Mouse (Mus musculus): ENCODE measurements around the gene Rhov. TPM values are rescaled to one million over a fixed set of nuclear protein-coding genes. Genes with fewer than 3 reads are reported as not detected.

The Rhov gene
- polyA plus RNA-seq, 1 experiment from 2014 or later, result 16.7 TPM

DNA sequence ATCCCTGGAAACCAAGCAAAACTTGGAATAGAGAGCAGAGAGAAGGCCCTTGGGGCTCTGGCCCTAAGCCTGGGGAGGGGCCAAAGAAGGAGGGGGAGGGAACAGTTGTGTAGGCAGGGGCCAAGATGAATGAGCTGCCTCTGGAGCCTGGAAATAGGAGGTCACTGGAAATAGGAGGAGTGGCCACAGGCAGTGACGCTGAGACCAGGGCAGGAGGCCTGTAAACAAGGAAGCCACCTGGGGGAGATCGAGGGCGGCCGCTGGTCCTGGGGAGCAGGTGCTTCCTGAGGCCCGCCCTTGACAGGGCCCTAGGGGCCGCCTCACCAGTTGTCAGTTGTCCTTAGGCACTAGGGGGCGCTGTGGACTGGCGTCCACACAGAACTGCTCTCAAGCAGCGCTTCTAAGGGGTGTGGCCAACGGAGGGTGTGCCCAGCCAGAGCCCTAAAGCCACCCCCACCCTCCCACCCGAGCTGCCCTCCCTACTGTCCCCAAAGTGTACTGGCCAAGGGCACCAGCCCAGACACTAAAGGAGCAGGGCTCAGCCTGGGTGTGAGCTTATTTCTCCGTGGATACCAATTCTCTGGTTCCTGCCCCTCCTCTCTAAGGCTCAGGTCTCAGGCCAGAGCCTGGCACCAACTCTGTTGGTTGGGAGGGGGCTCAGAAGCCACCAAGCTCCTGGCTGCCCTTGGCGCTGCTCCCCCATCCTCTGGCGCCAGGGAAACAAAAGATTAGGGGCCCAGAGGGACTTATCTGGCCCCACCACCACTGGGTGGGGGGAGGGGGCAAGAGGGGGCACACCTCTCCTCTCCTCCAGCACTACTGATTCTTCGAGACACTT lies 29.1 kb upstream of the Rhov start:
- H3K9ac ChIP-seq, result peak overlapping the region; percentile 49; the same call in 1 of the 2 replicates
- H3K36me3 ChIP-seq, result peaks cover 47% of the 10 kb centered on the region
- peak; percentile 63 for ATAC-seq (ENCODE audit: insufficient number of reproducible peaks, insufficient read depth, low FRiP score, low TSS enrichment, low read depth)
- WGBS, result 6% methylated on average over 15 of the region's 15 CpGs
- peak overlapping the region; percentile 37 for H3K4me2 ChIP-seq
- peaks cover 35% of the 10 kb centered on the region for H3K4me1 ChIP-seq
- no peaks in the 10 kb centered on the region for H3K27me3 ChIP-seq
- H3K9me3 ChIP-seq, result no peaks in the 10 kb centered on the region
- H3K4me3 ChIP-seq, result no peak overlapping the region
- 0 out of 2 replicates have a peak overlapping the region, but pooled peaks have one; percentile 16 for H3K27ac ChIP-seq

DNA sequence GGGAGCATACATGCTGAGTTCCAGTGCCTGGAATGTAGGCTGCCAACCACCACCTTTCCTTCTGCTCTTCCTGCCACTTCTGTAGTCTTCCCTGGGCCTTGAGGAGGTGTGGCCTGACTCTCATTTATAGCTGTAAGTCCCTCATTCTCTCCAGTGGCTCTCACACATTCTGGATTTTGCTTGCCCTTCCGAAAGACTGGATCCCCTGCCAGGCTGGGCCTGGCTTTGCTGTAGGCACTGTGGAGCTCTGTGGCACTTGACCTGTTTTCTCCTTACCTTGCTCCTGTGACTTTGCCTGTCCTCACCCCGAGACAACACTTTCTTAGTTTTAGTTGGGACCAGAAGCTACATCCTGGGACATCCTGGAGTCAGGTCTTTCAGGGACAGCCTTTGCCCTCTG lies 27.8 kb upstream of the Rhov start:
- Histone ChIP-seq H3K9ac (no peak overlapping the region), H3K36me3 (peaks cover 60% of the 10 kb centered on the region), H3K4me2 (no peak overlapping the region), H3K4me1 (peaks cover 27% of the 10 kb centered on the region), H3K27ac (no peak overlapping the region), H3K9me3 (no peaks in the 10 kb centered on the region), H3K4me3 (no peak overlapping the region), H3K27me3 (no peaks in the 10 kb centered on the region)
- WGBS, result 80% methylated on average over 2 of the region's 2 CpGs
- no peak for ATAC-seq (ENCODE audit: insufficient number of reproducible peaks, insufficient read depth, low FRiP score, low TSS enrichment, low read depth)

DNA sequence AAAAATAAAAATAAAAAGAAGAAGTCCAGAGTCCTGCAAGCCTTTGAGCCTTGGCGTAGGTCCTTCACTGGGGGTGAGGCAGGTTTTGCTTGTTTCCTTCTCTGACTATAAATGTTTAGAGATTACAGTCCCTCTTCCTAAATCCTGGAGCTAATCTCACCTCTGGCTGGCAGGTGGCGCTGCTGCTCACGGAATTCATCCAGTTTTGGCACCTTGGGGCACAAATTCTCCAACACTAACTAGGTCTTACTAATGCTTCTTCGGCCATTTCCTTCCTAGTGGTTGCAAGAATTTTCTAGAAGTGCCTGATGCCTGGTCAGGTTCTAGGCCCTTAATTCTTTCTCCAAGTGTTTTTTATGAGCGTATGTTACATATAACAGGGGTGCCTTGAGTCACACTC lies 27.3 kb upstream of the Rhov start:
- Histone ChIP-seq H3K9me3 (no peaks in the 10 kb centered on the region), H3K27me3 (no peaks in the 10 kb centered on the region), H3K4me2 (no peak overlapping the region), H3K4me3 (no peak overlapping the region), H3K4me1 (peaks cover 24% of the 10 kb centered on the region), H3K27ac (no peak overlapping the region), H3K9ac (no peak overlapping the region), H3K36me3 (peaks cover 65% of the 10 kb centered on the region)
- 47% methylated on average over 5 of the region's 5 CpGs for WGBS
- ATAC-seq (ENCODE audit: insufficient number of reproducible peaks, insufficient read depth, low FRiP score, low TSS enrichment, low read depth), result no peak

DNA sequence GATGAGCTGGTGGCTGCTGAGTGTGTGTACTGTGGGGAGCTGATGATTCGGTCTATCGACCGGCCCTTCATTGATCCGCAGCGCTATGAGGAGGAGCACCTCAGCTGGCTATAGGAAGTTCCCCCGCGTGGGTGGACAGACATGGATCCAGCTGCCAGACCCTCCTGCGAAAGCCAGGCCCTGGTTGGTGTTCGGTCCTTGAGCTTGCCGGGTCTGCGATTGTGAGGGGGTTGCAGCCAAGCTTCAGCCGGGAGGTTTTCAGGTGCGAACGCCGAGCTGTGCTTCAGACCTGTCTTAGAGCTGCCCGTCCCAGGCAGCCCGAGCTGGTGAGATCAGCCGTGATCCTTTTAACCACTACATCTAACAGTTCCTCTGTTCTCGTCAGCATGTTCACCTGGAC lies 26.4 kb upstream of the Rhov start:
- ATAC-seq (ENCODE audit: insufficient number of reproducible peaks, insufficient read depth, low FRiP score, low TSS enrichment, low read depth), result no peak
- Histone ChIP-seq H3K4me1 (peaks cover 17% of the 10 kb centered on the region), H3K9me3 (no peaks in the 10 kb centered on the region), H3K9ac (no peak overlapping the region), H3K27ac (no peak overlapping the region), H3K4me3 (no peak overlapping the region), H3K4me2 (no peak overlapping the region), H3K36me3 (peaks cover 74% of the 10 kb centered on the region), H3K27me3 (no peaks in the 10 kb centered on the region)
- 96% methylated on average over 19 of the region's 19 CpGs for WGBS

DNA sequence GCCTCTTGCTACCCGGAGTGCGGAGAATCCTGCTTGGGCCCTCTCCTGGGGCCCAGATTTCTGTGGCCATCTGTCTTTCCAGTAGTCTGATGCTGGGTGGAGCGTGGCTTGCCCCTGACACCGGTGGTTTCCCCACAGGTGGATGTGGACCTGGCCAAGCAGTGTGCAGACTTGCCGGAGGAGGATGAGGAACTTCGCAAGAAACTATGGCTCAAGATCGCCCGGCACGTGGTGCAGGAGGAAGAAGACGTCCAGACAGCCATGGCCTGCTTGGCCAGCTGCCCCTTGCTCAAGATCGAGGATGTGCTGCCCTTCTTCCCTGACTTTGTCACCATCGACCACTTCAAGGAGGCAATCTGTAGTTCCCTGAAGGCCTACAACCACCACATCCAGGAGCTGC lies 25.7 kb upstream of the Rhov start:
- 93% methylated on average over 12 of the region's 12 CpGs for WGBS
- H3K4me2 ChIP-seq, result no peak overlapping the region
- no peak overlapping the region for H3K9ac ChIP-seq
- H3K4me1 ChIP-seq, result peaks cover 17% of the 10 kb centered on the region
- no peaks in the 10 kb centered on the region for H3K9me3 ChIP-seq
- no peak for ATAC-seq (ENCODE audit: insufficient number of reproducible peaks, insufficient read depth, low FRiP score, low TSS enrichment, low read depth)
- H3K27ac ChIP-seq, result no peak overlapping the region
- H3K36me3 ChIP-seq, result peaks cover 81% of the 10 kb centered on the region
- H3K4me3 ChIP-seq, result no peak overlapping the region
- no peaks in the 10 kb centered on the region for H3K27me3 ChIP-seq

DNA sequence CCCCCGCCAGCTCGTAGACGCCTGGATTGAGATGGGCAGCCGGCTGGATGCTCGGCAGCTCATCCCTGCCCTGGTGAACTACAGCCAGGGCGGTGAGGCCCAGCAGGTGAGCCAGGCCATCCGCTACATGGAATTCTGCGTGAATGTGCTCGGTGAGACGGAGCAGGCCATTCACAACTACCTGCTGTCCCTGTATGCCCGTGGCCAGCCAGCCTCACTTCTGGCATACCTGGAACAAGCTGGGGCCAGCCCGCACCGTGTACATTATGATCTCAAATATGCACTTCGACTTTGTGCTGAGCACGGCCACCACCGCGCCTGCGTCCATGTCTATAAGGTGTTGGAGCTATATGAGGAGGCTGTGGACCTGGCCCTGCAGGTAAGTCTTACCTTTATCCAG lies 23.3 kb upstream of the Rhov start:
- 95% methylated on average over 18 of the region's 18 CpGs for WGBS

DNA sequence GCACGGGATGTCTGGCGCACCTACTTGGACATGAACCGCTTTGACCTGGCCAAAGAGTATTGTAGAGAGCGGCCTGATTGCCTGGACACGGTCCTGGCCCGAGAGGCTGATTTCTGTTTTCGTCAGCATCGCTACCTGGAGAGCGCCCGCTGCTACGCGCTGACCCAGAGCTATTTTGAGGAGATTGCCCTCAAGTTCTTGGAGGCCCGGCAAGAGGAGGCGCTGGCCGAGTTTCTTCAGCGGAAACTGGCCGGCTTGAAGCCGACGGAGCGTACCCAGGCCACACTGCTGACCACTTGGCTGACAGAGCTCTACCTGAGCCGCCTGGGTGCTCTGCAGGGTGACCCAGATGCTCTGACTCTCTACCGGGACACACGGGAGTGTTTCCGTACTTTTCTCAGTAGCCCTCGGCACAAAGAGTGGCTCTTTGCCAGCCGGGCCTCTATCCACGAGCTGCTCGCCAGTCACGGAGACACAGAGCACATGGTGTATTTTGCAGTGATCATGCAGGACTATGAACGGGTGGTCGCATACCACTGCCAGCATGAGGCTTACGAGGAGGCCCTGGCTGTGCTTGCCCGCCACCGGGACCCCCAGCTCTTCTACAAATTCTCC lies 22.8 kb upstream of the Rhov start:
- no peak for ATAC-seq (ENCODE audit: insufficient number of reproducible peaks, insufficient read depth, low FRiP score, low TSS enrichment, low read depth)
- WGBS, result 95% methylated on average over 34 of the region's 34 CpGs
- H3K36me3 ChIP-seq, result peaks cover 80% of the 10 kb centered on the region

More for the DNA sequence above, 23.3 kb upstream of the Rhov start:
- H3K27ac ChIP-seq, result no peak overlapping the region
- H3K9ac ChIP-seq, result no peak overlapping the region
- H3K9me3 ChIP-seq, result no peaks in the 10 kb centered on the region
- H3K27me3 ChIP-seq, result no peaks in the 10 kb centered on the region
- no peak overlapping the region for H3K4me3 ChIP-seq
- no peak overlapping the region for H3K4me2 ChIP-seq
- H3K36me3 ChIP-seq, result peaks cover 85% of the 10 kb centered on the region
- peaks cover 10% of the 10 kb centered on the region for H3K4me1 ChIP-seq
- ATAC-seq (ENCODE audit: insufficient number of reproducible peaks, insufficient read depth, low FRiP score, low TSS enrichment, low read depth), result no peak

DNA sequence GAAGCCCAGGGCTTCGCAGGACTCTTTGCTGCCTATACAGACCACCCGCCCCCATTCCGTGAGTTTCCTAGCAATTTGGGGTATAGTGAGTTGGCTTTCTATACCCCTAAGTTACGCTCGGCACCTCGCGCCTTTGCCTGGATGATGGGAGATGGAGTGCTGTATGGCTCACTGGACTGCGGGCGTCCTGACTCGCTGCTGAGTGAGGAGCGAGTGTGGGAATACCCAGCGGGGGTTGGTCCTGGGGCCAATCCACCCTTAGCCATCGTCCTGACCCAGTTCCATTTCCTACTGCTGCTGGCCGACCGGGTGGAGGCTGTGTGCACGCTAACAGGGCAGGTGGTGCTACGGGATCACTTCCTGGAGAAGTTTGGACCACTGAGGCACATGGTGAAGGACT lies 22.2 kb upstream of the Rhov start:
- peaks cover 13% of the 10 kb centered on the region for H3K4me1 ChIP-seq
- no peak overlapping the region for H3K4me3 ChIP-seq
- no peaks in the 10 kb centered on the region for H3K9me3 ChIP-seq
- WGBS, result 95% methylated on average over 17 of the region's 17 CpGs
- no peak overlapping the region for H3K27ac ChIP-seq
- H3K4me2 ChIP-seq, result no peak overlapping the region
- H3K27me3 ChIP-seq, result no peaks in the 10 kb centered on the region
- H3K36me3 ChIP-seq, result peaks cover 76% of the 10 kb centered on the region
- H3K9ac ChIP-seq, result 0 out of 2 replicates have a peak overlapping the region, but pooled peaks have one; percentile 6
- ATAC-seq (ENCODE audit: insufficient number of reproducible peaks, insufficient read depth, low FRiP score, low TSS enrichment, low read depth), result no peak

More for the DNA sequence above, 22.8 kb upstream of the Rhov start:
- H3K27ac ChIP-seq, result no peak overlapping the region
- no peak overlapping the region for H3K4me2 ChIP-seq
- H3K4me3 ChIP-seq, result no peak overlapping the region
- no peak overlapping the region for H3K9ac ChIP-seq
- H3K4me1 ChIP-seq, result peaks cover 13% of the 10 kb centered on the region
- H3K9me3 ChIP-seq, result no peaks in the 10 kb centered on the region
- H3K27me3 ChIP-seq, result no peaks in the 10 kb centered on the region

DNA sequence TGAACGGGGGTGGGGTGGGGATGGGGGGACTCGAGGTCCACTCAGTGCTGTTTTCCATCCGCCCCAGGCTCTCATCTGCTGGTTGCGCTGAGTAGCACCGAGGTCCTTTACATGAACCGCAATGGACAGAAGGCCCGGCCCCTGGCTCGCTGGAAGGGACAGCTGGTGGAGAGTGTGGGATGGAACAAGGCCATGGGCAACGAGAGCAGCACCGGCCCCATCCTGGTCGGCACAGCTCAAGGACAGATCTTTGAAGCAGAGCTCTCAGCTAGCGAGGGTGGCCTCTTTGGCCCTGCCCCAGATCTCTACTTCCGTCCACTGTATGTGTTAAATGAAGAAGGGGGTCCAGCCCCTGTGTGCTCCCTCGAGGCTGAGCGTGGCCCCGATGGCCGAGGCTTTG lies 21.8 kb upstream of the Rhov start:
- H3K27me3 ChIP-seq, result no peaks in the 10 kb centered on the region
- 92% methylated on average over 17 of the region's 17 CpGs for WGBS
- H3K9me3 ChIP-seq, result no peaks in the 10 kb centered on the region
- peaks cover 73% of the 10 kb centered on the region for H3K36me3 ChIP-seq
- H3K9ac ChIP-seq, result 0 out of 2 replicates have a peak overlapping the region, but pooled peaks have one; percentile 6
- no peak overlapping the region for H3K27ac ChIP-seq
- no peak overlapping the region for H3K4me2 ChIP-seq
- H3K4me3 ChIP-seq, result no peak overlapping the region
- H3K4me1 ChIP-seq, result peaks cover 13% of the 10 kb centered on the region
- ATAC-seq (ENCODE audit: insufficient number of reproducible peaks, insufficient read depth, low FRiP score, low TSS enrichment, low read depth), result no peak

DNA sequence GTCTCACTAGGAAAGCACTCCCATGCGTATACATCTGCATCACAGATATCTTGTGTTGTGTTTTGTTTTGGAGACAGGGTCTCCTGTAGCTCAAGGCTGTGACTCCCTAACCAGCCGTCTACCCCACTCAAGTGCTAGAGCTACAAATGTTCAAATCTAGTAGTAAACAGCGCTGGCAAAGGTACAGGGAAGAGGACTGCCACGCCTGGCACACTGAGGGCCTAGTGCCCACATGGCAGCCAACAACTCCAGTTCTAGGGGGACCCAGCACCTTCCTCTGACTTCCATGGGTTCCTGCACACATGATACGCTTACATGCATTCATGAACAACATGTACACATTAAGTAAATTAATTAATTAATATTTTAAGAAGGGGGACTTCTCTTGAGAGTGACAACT lies 21.2 kb upstream of the Rhov start:
- peaks cover 67% of the 10 kb centered on the region for H3K36me3 ChIP-seq
- no peak overlapping the region for H3K9ac ChIP-seq
- no peak overlapping the region for H3K4me3 ChIP-seq
- H3K4me2 ChIP-seq, result no peak overlapping the region
- 93% methylated on average over 5 of the region's 5 CpGs for WGBS
- no peaks in the 10 kb centered on the region for H3K9me3 ChIP-seq
- no peaks in the 10 kb centered on the region for H3K27me3 ChIP-seq
- no peak for ATAC-seq (ENCODE audit: insufficient number of reproducible peaks, insufficient read depth, low FRiP score, low TSS enrichment, low read depth)
- peaks cover 13% of the 10 kb centered on the region for H3K4me1 ChIP-seq
- no peak overlapping the region for H3K27ac ChIP-seq

DNA sequence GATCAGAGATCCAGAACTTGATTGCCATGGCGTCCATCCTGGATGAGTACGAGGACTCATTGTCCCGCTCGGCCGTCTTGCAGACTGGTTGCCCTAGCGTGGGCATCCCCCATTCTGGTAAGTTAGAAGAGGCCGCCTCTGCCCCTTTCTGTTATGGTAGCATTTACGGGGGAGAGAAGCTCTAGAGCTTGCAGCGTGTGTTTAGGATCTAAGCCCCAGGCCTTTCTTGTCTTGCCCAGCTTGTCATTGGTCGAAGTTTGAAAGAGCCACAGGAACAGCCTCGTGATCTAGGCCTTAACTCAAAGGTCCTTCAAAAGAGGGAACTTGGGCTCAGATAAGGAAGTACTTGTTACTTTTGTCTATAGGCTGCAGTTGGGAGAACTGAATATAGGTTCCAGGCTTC lies 17.9 kb upstream of the Rhov start:
- H3K4me3 ChIP-seq, result peak overlapping the region; percentile 79
- H3K27ac ChIP-seq, result peak overlapping the region; percentile 16; the same call in 1 of the 2 replicates
- no peaks in the 10 kb centered on the region for H3K27me3 ChIP-seq
- H3K9ac ChIP-seq, result peak overlapping the region; percentile 88
- ATAC-seq (ENCODE audit: insufficient number of reproducible peaks, insufficient read depth, low FRiP score, low TSS enrichment, low read depth), result no peak
- 3% methylated on average over 11 of the region's 11 CpGs for WGBS
- peaks cover 13% of the 10 kb centered on the region for H3K4me1 ChIP-seq
- H3K4me2 ChIP-seq, result peak overlapping the region; percentile 92
- H3K36me3 ChIP-seq, result peaks cover 41% of the 10 kb centered on the region
- H3K9me3 ChIP-seq, result no peaks in the 10 kb centered on the region

Data from embryonic facial prominence, embryonic 13.5 days (tissue).